Mouse (Mus musculus): ENCODE data around the gene Abhd16a. TPM values are rescaled to one million over a fixed set of nuclear protein-coding genes. Genes with fewer than 3 reads are reported as not detected.

Abhd16a gene
- polyA plus RNA-seq, 1 experiment from 2014 or later = 106 TPM

GRCm38 (mm10) chr17:35134801-35135590 lies 45.9 kb downstream of the Abhd16a start, which contains the start of gene Bag6:
Gene Bag6, plus strand, starts transcription at chr17:35135178.

Other genes with a start within 250 kb of the Abhd16a start
- gene Skiv2l, start 239.1 kb upstream of the Abhd16a start, polyA plus RNA-seq (2015; fragmentation: Illumina TruSeq; extraction: RNeasy Lipid Tissue Mini Kit (QIAGEN cat#74804); ENCODE audit: low read depth, low replicate concordance) = 47.0 TPM
- 35.3 TPM for gene Nelfe, start 238.9 kb upstream of the Abhd16a start, polyA plus RNA-seq (2015; fragmentation: Illumina TruSeq; extraction: RNeasy Lipid Tissue Mini Kit (QIAGEN cat#74804); ENCODE audit: low read depth, low replicate concordance)
- gene Cfb, start 226.7 kb upstream of the Abhd16a start, polyA plus RNA-seq (2015; fragmentation: Illumina TruSeq; extraction: RNeasy Lipid Tissue Mini Kit (QIAGEN cat#74804); ENCODE audit: low read depth, low replicate concordance) = 0.31 TPM
- gene Zbtb12, start 209.8 kb upstream of the Abhd16a start, polyA plus RNA-seq (2015; fragmentation: Illumina TruSeq; extraction: RNeasy Lipid Tissue Mini Kit (QIAGEN cat#74804); ENCODE audit: low read depth, low replicate concordance) = 5.7 TPM
- gene Gm20547, start 207.2 kb upstream of the Abhd16a start, polyA plus RNA-seq (2015; fragmentation: Illumina TruSeq; extraction: RNeasy Lipid Tissue Mini Kit (QIAGEN cat#74804); ENCODE audit: low read depth, low replicate concordance) = not detected
- gene C2, start 191.0 kb upstream of the Abhd16a start, polyA plus RNA-seq (2015; fragmentation: Illumina TruSeq; extraction: RNeasy Lipid Tissue Mini Kit (QIAGEN cat#74804); ENCODE audit: low read depth, low replicate concordance) = 1.5 TPM
- 122 TPM for gene Ehmt2, start 190.8 kb upstream of the Abhd16a start, polyA plus RNA-seq (2015; fragmentation: Illumina TruSeq; extraction: RNeasy Lipid Tissue Mini Kit (QIAGEN cat#74804); ENCODE audit: low read depth, low replicate concordance)
- 0.19 TPM for gene Slc44a4, start 174.8 kb upstream of the Abhd16a start, polyA plus RNA-seq (2015; fragmentation: Illumina TruSeq; extraction: RNeasy Lipid Tissue Mini Kit (QIAGEN cat#74804); ENCODE audit: low read depth, low replicate concordance)
- 51.2 TPM for gene Neu1, start 158.0 kb upstream of the Abhd16a start, polyA plus RNA-seq (2015; fragmentation: Illumina TruSeq; extraction: RNeasy Lipid Tissue Mini Kit (QIAGEN cat#74804); ENCODE audit: low read depth, low replicate concordance)
- 8.3 TPM for gene Hspa1b, start 130.0 kb upstream of the Abhd16a start, polyA plus RNA-seq (2015; fragmentation: Illumina TruSeq; extraction: RNeasy Lipid Tissue Mini Kit (QIAGEN cat#74804); ENCODE audit: low read depth, low replicate concordance)
- not detected for gene Gm20481, start 119.4 kb upstream of the Abhd16a start, polyA plus RNA-seq (2015; fragmentation: Illumina TruSeq; extraction: RNeasy Lipid Tissue Mini Kit (QIAGEN cat#74804); ENCODE audit: low read depth, low replicate concordance)
- 8.4 TPM for gene Hspa1a, start 117.1 kb upstream of the Abhd16a start, polyA plus RNA-seq (2015; fragmentation: Illumina TruSeq; extraction: RNeasy Lipid Tissue Mini Kit (QIAGEN cat#74804); ENCODE audit: low read depth, low replicate concordance)
- 0.36 TPM for gene Hspa1l, start 116.6 kb upstream of the Abhd16a start, polyA plus RNA-seq (2015; fragmentation: Illumina TruSeq; extraction: RNeasy Lipid Tissue Mini Kit (QIAGEN cat#74804); ENCODE audit: low read depth, low replicate concordance)
- 26.4 TPM for gene Lsm2, start 107.4 kb upstream of the Abhd16a start, polyA plus RNA-seq (2015; fragmentation: Illumina TruSeq; extraction: RNeasy Lipid Tissue Mini Kit (QIAGEN cat#74804); ENCODE audit: low read depth, low replicate concordance)
- gene Vars, start 88.3 kb upstream of the Abhd16a start, polyA plus RNA-seq (2015; fragmentation: Illumina TruSeq; extraction: RNeasy Lipid Tissue Mini Kit (QIAGEN cat#74804); ENCODE audit: low read depth, low replicate concordance) = 22.8 TPM
- gene Vwa7, start 72.7 kb upstream of the Abhd16a start, polyA plus RNA-seq (2015; fragmentation: Illumina TruSeq; extraction: RNeasy Lipid Tissue Mini Kit (QIAGEN cat#74804); ENCODE audit: low read depth, low replicate concordance) = 0.71 TPM
- not detected for gene Sapcd1, start 61.2 kb upstream of the Abhd16a start, polyA plus RNA-seq (2015; fragmentation: Illumina TruSeq; extraction: RNeasy Lipid Tissue Mini Kit (QIAGEN cat#74804); ENCODE audit: low read depth, low replicate concordance)
- 0.67 TPM for gene Msh5, start 42.5 kb upstream of the Abhd16a start, polyA plus RNA-seq (2015; fragmentation: Illumina TruSeq; extraction: RNeasy Lipid Tissue Mini Kit (QIAGEN cat#74804); ENCODE audit: low read depth, low replicate concordance)
- gene Clic1, start 39.3 kb upstream of the Abhd16a start, polyA plus RNA-seq (2015; fragmentation: Illumina TruSeq; extraction: RNeasy Lipid Tissue Mini Kit (QIAGEN cat#74804); ENCODE audit: low read depth, low replicate concordance) = 22.1 TPM
- gene Ddah2, start 30.2 kb upstream of the Abhd16a start, polyA plus RNA-seq (2015; fragmentation: Illumina TruSeq; extraction: RNeasy Lipid Tissue Mini Kit (QIAGEN cat#74804); ENCODE audit: low read depth, low replicate concordance) = 19.3 TPM
- gene Ly6g6c, start 23.9 kb upstream of the Abhd16a start, polyA plus RNA-seq (2015; fragmentation: Illumina TruSeq; extraction: RNeasy Lipid Tissue Mini Kit (QIAGEN cat#74804); ENCODE audit: low read depth, low replicate concordance) = not detected
- not detected for gene Mpig6b, start 23.1 kb upstream of the Abhd16a start, polyA plus RNA-seq (2015; fragmentation: Illumina TruSeq; extraction: RNeasy Lipid Tissue Mini Kit (QIAGEN cat#74804); ENCODE audit: low read depth, low replicate concordance)
- 5.5 TPM for gene Ly6g6e, start 12.4 kb upstream of the Abhd16a start, polyA plus RNA-seq (2015; fragmentation: Illumina TruSeq; extraction: RNeasy Lipid Tissue Mini Kit (QIAGEN cat#74804); ENCODE audit: low read depth, low replicate concordance)
- gene Ly6g6d, start 11.2 kb upstream of the Abhd16a start, polyA plus RNA-seq (2015; fragmentation: Illumina TruSeq; extraction: RNeasy Lipid Tissue Mini Kit (QIAGEN cat#74804); ENCODE audit: low read depth, low replicate concordance) = 1.8 TPM
- gene Ly6g6f, start 3.7 kb upstream of the Abhd16a start, polyA plus RNA-seq (2015; fragmentation: Illumina TruSeq; extraction: RNeasy Lipid Tissue Mini Kit (QIAGEN cat#74804); ENCODE audit: low read depth, low replicate concordance) = 0.70 TPM
- gene Ly6g5c, start 19.0 kb downstream of the Abhd16a start, polyA plus RNA-seq (2015; fragmentation: Illumina TruSeq; extraction: RNeasy Lipid Tissue Mini Kit (QIAGEN cat#74804); ENCODE audit: low read depth, low replicate concordance) = not detected
- not detected for gene Ly6g5b, start 26.2 kb downstream of the Abhd16a start, polyA plus RNA-seq (2015; fragmentation: Illumina TruSeq; extraction: RNeasy Lipid Tissue Mini Kit (QIAGEN cat#74804); ENCODE audit: low read depth, low replicate concordance)
- gene Gpank1, start 32.2 kb downstream of the Abhd16a start, polyA plus RNA-seq (2015; fragmentation: Illumina TruSeq; extraction: RNeasy Lipid Tissue Mini Kit (QIAGEN cat#74804); ENCODE audit: low read depth, low replicate concordance) = 24.9 TPM
- gene Csnk2b, start 32.8 kb downstream of the Abhd16a start, polyA plus RNA-seq (2015; fragmentation: Illumina TruSeq; extraction: RNeasy Lipid Tissue Mini Kit (QIAGEN cat#74804); ENCODE audit: low read depth, low replicate concordance) = 221 TPM
- gene D17H6S53E, start 37.1 kb downstream of the Abhd16a start, polyA plus RNA-seq (2015; fragmentation: Illumina TruSeq; extraction: RNeasy Lipid Tissue Mini Kit (QIAGEN cat#74804); ENCODE audit: low read depth, low replicate concordance) = 18.0 TPM
- gene Apom, start 42.8 kb downstream of the Abhd16a start, polyA plus RNA-seq (2015; fragmentation: Illumina TruSeq; extraction: RNeasy Lipid Tissue Mini Kit (QIAGEN cat#74804); ENCODE audit: low read depth, low replicate concordance) = not detected
- gene Bag6, start 45.9 kb downstream of the Abhd16a start, polyA plus RNA-seq (2015; fragmentation: Illumina TruSeq; extraction: RNeasy Lipid Tissue Mini Kit (QIAGEN cat#74804); ENCODE audit: low read depth, low replicate concordance) = 159 TPM
- gene Prrc2a, start 75.6 kb downstream of the Abhd16a start, polyA plus RNA-seq (2015; fragmentation: Illumina TruSeq; extraction: RNeasy Lipid Tissue Mini Kit (QIAGEN cat#74804); ENCODE audit: low read depth, low replicate concordance) = 185 TPM
- 19.0 TPM for gene Aif1, start 86.8 kb downstream of the Abhd16a start, polyA plus RNA-seq (2015; fragmentation: Illumina TruSeq; extraction: RNeasy Lipid Tissue Mini Kit (QIAGEN cat#74804); ENCODE audit: low read depth, low replicate concordance)
- 9.3 TPM for gene Lst1, start 99.2 kb downstream of the Abhd16a start, polyA plus RNA-seq (2015; fragmentation: Illumina TruSeq; extraction: RNeasy Lipid Tissue Mini Kit (QIAGEN cat#74804); ENCODE audit: low read depth, low replicate concordance)
- gene Ltb, start 105.2 kb downstream of the Abhd16a start, polyA plus RNA-seq (2015; fragmentation: Illumina TruSeq; extraction: RNeasy Lipid Tissue Mini Kit (QIAGEN cat#74804); ENCODE audit: low read depth, low replicate concordance) = 0.55 TPM
- gene Tnf, start 112.7 kb downstream of the Abhd16a start, polyA plus RNA-seq (2015; fragmentation: Illumina TruSeq; extraction: RNeasy Lipid Tissue Mini Kit (QIAGEN cat#74804); ENCODE audit: low read depth, low replicate concordance) = not detected
- gene Lta, start 116.1 kb downstream of the Abhd16a start, polyA plus RNA-seq (2015; fragmentation: Illumina TruSeq; extraction: RNeasy Lipid Tissue Mini Kit (QIAGEN cat#74804); ENCODE audit: low read depth, low replicate concordance) = not detected
- not detected for gene Gm16181, start 131.6 kb downstream of the Abhd16a start, polyA plus RNA-seq (2015; fragmentation: Illumina TruSeq; extraction: RNeasy Lipid Tissue Mini Kit (QIAGEN cat#74804); ENCODE audit: low read depth, low replicate concordance)
- gene Atp6v1g2, start 144.4 kb downstream of the Abhd16a start, polyA plus RNA-seq (2015; fragmentation: Illumina TruSeq; extraction: RNeasy Lipid Tissue Mini Kit (QIAGEN cat#74804); ENCODE audit: low read depth, low replicate concordance) = 711 TPM
- 11.4 TPM for gene Nfkbil1, start 146.5 kb downstream of the Abhd16a start, polyA plus RNA-seq (2015; fragmentation: Illumina TruSeq; extraction: RNeasy Lipid Tissue Mini Kit (QIAGEN cat#74804); ENCODE audit: low read depth, low replicate concordance)
- gene Ddx39b, start 152.5 kb downstream of the Abhd16a start, polyA plus RNA-seq (2015; fragmentation: Illumina TruSeq; extraction: RNeasy Lipid Tissue Mini Kit (QIAGEN cat#74804); ENCODE audit: low read depth, low replicate concordance) = 206 TPM
- gene H2-D1, start 173.5 kb downstream of the Abhd16a start, polyA plus RNA-seq (2015; fragmentation: Illumina TruSeq; extraction: RNeasy Lipid Tissue Mini Kit (QIAGEN cat#74804); ENCODE audit: low read depth, low replicate concordance) = 50.0 TPM
- gene H2-Q1, start 231.1 kb downstream of the Abhd16a start, polyA plus RNA-seq (2015; fragmentation: Illumina TruSeq; extraction: RNeasy Lipid Tissue Mini Kit (QIAGEN cat#74804); ENCODE audit: low read depth, low replicate concordance) = 0.45 TPM

All from brain, adult 10 weeks (tissue).